Mouse (Mus musculus): Measurements from ENCODE around the gene Emx1.

GRCm38 (mm10) chr6:85206939-85207285 is 19.7 kb downstream of the Emx1 start:
- TF ChIP-seq CTCF (IDR thresholded peaks at IDR 0.05) (no peak), POLR2A (IDR thresholded peaks at IDR 0.05; ENCODE audit: insufficient read depth, low read depth, low read length) (no peak), EP300 (IDR thresholded peaks at IDR 0.05; ENCODE audit: insufficient read depth, low read depth, low read length) (no peak)

All from heart, adult 2 months (tissue).